Mouse (Mus musculus) heart, adult 2 months (tissue): ENCODE measurements around the gene Bpifc.

Experiments used
- CTCF ChIP-seq: fragments of 200-600 bp; IDR thresholded peaks from 2 replicates; pipeline ENCODE4 v1.8.1; 2022; ENCODE audit warnings: antibody characterized with exemption, mild to moderate bottlenecking, moderate library complexity
- EP300 ChIP-seq: fragments of 200-500 bp; IDR thresholded peaks from 2 replicates; pipeline ENCODE4 v1.6.1; 2011; ENCODE audit warnings: low read depth, low read length, control low read depth; ENCODE audit not compliant: insufficient read depth

- TF ChIP-seq EP300 (no peak), CTCF (no peak)
Observed at GRCm38 (mm10) chr10:86018813-86019212, 7.1 kb upstream of the Bpifc start.
